Mouse (Mus musculus): ENCODE data around the gene Timm44. TPM values are rescaled to one million over a fixed set of nuclear protein-coding genes. Genes with fewer than 3 reads are reported as not detected.

Timm44 gene
- 43.6 and 51.9 TPM in 2 replicates for polyA plus RNA-seq (2015; fragmentation: Nextera tagmentation; extraction: Ambion mirVana)

DNA sequence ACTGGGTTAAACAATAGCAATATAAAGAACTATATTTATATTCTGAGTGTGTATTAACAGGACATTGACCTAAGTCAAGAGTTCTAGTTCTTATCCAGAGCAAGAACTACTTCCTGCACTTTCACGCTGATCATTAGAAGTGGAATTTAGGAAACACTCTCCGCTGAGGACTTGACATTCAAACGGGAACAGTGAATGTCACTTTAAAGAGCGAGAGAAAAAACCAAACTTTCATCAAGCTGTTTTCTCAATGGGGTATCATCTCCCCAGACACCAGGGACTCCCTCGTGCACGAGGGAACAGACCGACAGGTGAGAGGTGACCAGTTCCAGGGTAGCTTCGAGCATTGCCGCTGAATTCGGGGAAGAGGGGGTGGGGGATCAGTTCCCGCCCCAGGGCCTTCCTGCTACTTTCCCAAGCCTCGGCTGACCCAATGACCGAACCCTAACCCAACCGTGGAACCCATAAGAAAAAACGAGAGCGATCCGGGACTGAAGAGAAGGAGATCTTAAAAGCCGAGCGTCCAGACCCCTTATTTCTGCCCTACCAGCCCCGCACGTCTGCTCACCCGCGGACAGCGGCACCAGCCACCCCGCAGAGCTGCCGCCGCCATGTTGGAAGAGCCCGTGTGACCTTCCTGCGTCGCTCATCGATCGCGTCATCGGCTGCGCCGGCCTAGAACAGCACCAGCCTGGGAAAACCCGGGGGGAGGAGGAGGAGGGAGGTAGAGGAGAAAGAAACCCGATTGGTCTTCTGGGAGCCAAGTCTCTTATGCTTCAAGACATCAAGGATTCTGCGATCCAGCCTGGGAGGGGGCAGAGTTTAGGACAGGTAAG is at the start of gene Timm44:
Gene Timm44, minus strand, starts transcription at position 639 of the 836 bp plus-strand sequence.
- peaks cover 9% of the 10 kb centered on the region for H3K4me1 ChIP-seq (ENCODE audit: control insufficient read depth, insufficient read depth, low read depth, low read length)
- peak within 1 kb of the TSS; percentile 76 for H3K4me3 ChIP-seq (ENCODE audit: low read length)

DNA sequence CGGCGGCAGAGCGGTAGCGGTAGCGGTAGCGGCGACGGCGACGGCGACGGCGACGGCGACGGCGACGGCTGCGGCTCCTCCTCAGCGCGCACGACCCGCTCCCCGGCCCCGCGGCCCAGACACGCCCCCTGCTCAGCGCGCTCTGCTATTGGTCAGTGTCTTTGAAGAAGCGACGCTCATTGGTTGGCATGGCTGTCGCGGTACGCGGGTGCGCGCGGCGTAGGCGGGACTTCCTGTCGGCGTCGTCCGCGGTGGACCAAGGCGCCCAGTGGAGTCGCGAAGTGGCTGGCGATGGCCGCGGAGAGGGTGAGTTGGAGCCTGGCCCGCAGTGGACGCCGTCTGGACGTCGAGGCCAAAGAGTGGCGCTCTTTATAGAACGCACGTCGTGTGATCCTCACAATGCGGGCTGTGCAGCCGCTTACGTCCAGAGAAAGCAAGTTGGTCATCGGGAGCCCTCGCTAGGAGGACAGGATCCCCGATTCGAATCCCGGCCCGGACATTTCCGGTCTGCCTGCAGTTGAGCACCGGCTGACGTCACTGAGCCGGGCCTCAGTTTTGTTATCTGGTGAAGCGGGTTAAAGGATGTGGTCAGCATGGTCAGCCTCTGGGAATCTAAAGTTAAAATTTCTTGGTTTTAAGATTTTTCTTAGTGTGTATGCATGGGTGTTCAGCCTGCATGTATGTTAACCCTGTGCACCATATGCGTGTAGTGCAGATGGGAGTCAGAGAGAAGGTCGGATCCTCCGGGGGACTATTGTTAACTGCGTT is 49.5 kb upstream of the Timm44 start, which contains the start of the genes Ccl25 and Elavl1:
Gene Ccl25, plus strand, starts transcription at position 228 of the 768 bp plus-strand sequence.
Gene Elavl1, minus strand, starts transcription at position 431 of the 768 bp plus-strand sequence.
- WGBS: under 1% methylated on average over 64 of the region's 78 CpGs
- peaks cover 3% of the 10 kb centered on the region; the same call in 1 of the 2 replicates for H3K36me3 ChIP-seq (ENCODE audit: control insufficient read depth, insufficient read depth, low read length)
- H3K9ac ChIP-seq (ENCODE audit: low read depth, low read length): peak within 1 kb of the TSS; percentile 99
- H3K4me3 ChIP-seq (ENCODE audit: low read length): peak within 1 kb of the TSS; percentile 97
- peaks cover 34% of the 10 kb centered on the region for H3K4me1 ChIP-seq (ENCODE audit: control insufficient read depth, insufficient read depth, low read depth, low read length)
- H3K27me3 ChIP-seq (replicated peaks; ENCODE audit: control insufficient read depth, insufficient read depth, low read length): no peaks in the 10 kb centered on the region
- ATAC-seq: peak; percentile 98
- peak within 1 kb of the TSS; percentile 91 for H3K27ac ChIP-seq (ENCODE audit: low read depth, low read length)
- peak within 1 kb of the TSS; percentile 83 for H3K4me2 ChIP-seq (ENCODE audit: low read length)
- H3K9me3 ChIP-seq (ENCODE audit: control insufficient read depth, low read length): no peaks in the 10 kb centered on the region

More for the DNA sequence above, at the start of gene Timm44:
- peaks cover 13% of the 10 kb centered on the region for H3K36me3 ChIP-seq (ENCODE audit: control insufficient read depth, insufficient read depth, low read length)
- peak within 1 kb of the TSS; percentile 84 for H3K9ac ChIP-seq (ENCODE audit: low read depth, low read length)
- peak within 1 kb of the TSS; percentile 82 for H3K27ac ChIP-seq (ENCODE audit: low read depth, low read length)
- under 1% methylated on average over 39 of the region's 39 CpGs for WGBS
- H3K4me2 ChIP-seq (ENCODE audit: low read length): peak within 1 kb of the TSS; percentile 75
- H3K27me3 ChIP-seq (replicated peaks; ENCODE audit: control insufficient read depth, insufficient read depth, low read length): no peaks in the 10 kb centered on the region
- ATAC-seq: peak; percentile 98
- no peaks in the 10 kb centered on the region for H3K9me3 ChIP-seq (ENCODE audit: control insufficient read depth, low read length)

DNA sequence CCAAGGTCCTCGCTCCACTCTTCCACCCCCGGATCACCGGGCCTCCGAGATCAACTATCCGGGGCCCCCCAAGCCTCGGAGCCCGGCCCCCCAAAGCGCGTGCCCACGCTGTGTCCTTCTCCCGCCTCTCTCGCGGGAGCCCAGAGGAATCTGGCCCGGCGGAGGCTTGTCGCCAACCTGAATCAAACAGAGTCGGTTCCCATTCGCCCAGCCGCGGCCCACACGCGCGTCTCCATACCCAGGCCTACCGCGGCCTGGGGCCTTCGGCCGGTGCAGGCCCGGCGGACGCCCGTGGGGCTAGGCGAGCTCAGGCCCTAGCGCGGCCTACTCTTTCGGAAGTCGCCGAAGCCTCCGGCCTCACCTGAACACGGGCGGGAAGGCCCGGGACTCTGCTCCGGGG is 48.8 kb upstream of the Timm44 start:
- peak; percentile 77 for ATAC-seq
- peaks cover 3% of the 10 kb centered on the region; the same call in 1 of the 2 replicates for H3K36me3 ChIP-seq (ENCODE audit: control insufficient read depth, insufficient read depth, low read length)
- H3K27me3 ChIP-seq (replicated peaks; ENCODE audit: control insufficient read depth, insufficient read depth, low read length): no peaks in the 10 kb centered on the region
- H3K4me2 ChIP-seq (ENCODE audit: low read length): peak overlapping the region; percentile 80
- peaks cover 34% of the 10 kb centered on the region for H3K4me1 ChIP-seq (ENCODE audit: control insufficient read depth, insufficient read depth, low read depth, low read length)
- H3K4me3 ChIP-seq (ENCODE audit: low read length): peak overlapping the region; percentile 97
- H3K27ac ChIP-seq (ENCODE audit: low read depth, low read length): peak overlapping the region; percentile 91
- H3K9me3 ChIP-seq (ENCODE audit: control insufficient read depth, low read length): no peaks in the 10 kb centered on the region
- H3K9ac ChIP-seq (ENCODE audit: low read depth, low read length): peak overlapping the region; percentile 99
- under 1% methylated on average over 42 of the region's 42 CpGs for WGBS

DNA sequence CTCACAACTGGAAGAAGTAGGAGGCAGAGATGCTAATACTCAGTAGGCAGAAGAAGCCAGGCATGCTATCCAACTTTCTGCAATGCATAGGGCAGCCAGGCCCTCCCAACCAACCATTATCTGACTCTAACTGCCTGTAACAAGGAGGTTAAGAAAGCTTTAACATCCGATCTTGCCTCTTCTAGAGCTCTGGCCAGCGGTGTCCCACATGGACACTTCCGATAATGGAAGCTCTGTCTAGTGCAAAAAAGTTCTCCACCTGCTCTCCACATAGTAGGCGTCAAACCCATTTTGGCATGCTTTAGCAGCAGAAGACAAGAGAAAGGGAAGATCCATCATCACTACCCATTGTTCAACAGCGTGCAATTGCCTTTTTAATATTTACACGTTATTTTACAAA is 48.2 kb upstream of the Timm44 start:
- no peak for ATAC-seq
- Histone ChIP-seq H3K4me2 (ENCODE audit: low read length) (peak overlapping the region; percentile 80), H3K27ac (ENCODE audit: low read depth, low read length) (no peak overlapping the region), H3K9me3 (ENCODE audit: control insufficient read depth, low read length) (no peaks in the 10 kb centered on the region), H3K4me3 (ENCODE audit: low read length) (peak overlapping the region; percentile 97), H3K36me3 (ENCODE audit: control insufficient read depth, insufficient read depth, low read length) (peaks cover 3% of the 10 kb centered on the region; the same call in 1 of the 2 replicates), H3K27me3 (replicated peaks; ENCODE audit: control insufficient read depth, insufficient read depth, low read length) (no peaks in the 10 kb centered on the region), H3K9ac (ENCODE audit: low read depth, low read length) (peak overlapping the region; percentile 99), H3K4me1 (ENCODE audit: control insufficient read depth, insufficient read depth, low read depth, low read length) (peaks cover 34% of the 10 kb centered on the region)
- 4% methylated on average over 6 of the region's 6 CpGs for WGBS

DNA sequence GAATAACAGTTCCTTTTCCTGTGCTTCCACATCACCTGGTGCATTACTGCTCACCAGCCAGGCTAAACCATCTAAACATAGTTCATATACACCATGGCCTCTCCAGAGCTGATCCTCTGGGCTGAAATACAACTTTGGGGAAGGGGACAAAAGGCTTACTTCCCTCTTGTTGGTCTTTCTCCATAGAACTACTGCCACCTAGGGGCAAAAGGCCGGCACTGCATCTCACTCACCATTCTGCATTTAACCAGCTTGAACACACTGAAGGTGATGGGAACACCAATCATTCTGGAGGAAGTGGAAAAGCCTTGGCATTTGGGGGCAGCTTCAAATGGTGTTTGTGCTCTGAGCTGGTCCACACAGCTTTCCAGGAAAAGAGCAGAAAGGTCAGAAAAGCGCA is 46.8 kb upstream of the Timm44 start:
- 20% methylated on average over 2 of the region's 2 CpGs for WGBS
- H3K4me2 ChIP-seq (ENCODE audit: low read length): 0 out of 2 replicates have a peak overlapping the region, but pooled peaks have one; percentile 7

DNA sequence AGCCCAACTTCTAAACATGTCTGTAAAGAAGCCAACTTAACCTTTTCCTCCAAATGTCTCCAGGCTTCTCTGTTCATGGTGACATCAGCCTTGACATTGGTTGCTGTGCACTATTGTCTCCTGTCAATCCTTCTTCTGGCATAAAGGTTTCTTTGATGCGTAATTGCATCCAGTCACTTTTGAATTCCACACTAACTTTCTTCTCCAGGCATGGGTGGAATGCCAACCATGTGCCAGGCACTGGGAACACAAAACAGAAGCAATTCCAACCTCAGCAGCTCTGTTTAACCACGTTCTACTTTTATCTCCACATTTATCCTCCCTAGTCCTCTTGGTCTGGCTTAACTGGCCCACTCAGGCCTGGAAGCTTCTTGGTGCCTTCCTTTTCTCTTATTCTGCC is 45.3 kb upstream of the Timm44 start:
- no peak overlapping the region for H3K27ac ChIP-seq (ENCODE audit: low read depth, low read length)
- H3K9ac ChIP-seq (ENCODE audit: low read depth, low read length): no peak overlapping the region
- no peak for ATAC-seq
- no peak overlapping the region for H3K4me2 ChIP-seq (ENCODE audit: low read length)
- 89% methylated on average over 2 of the region's 2 CpGs for WGBS
- peaks cover 3% of the 10 kb centered on the region; the same call in 1 of the 2 replicates for H3K36me3 ChIP-seq (ENCODE audit: control insufficient read depth, insufficient read depth, low read length)
- H3K4me3 ChIP-seq (ENCODE audit: low read length): no peak overlapping the region
- H3K9me3 ChIP-seq (ENCODE audit: control insufficient read depth, low read length): no peaks in the 10 kb centered on the region
- no peaks in the 10 kb centered on the region for H3K27me3 ChIP-seq (replicated peaks; ENCODE audit: control insufficient read depth, insufficient read depth, low read length)
- H3K4me1 ChIP-seq (ENCODE audit: control insufficient read depth, insufficient read depth, low read depth, low read length): peaks cover 30% of the 10 kb centered on the region

More for the DNA sequence above, 46.8 kb upstream of the Timm44 start:
- Histone ChIP-seq H3K9ac (ENCODE audit: low read depth, low read length) (no peak overlapping the region), H3K4me1 (ENCODE audit: control insufficient read depth, insufficient read depth, low read depth, low read length) (peaks cover 34% of the 10 kb centered on the region), H3K27ac (ENCODE audit: low read depth, low read length) (no peak overlapping the region), H3K9me3 (ENCODE audit: control insufficient read depth, low read length) (no peaks in the 10 kb centered on the region), H3K27me3 (replicated peaks; ENCODE audit: control insufficient read depth, insufficient read depth, low read length) (no peaks in the 10 kb centered on the region), H3K4me3 (ENCODE audit: low read length) (no peak overlapping the region), H3K36me3 (ENCODE audit: control insufficient read depth, insufficient read depth, low read length) (peaks cover 3% of the 10 kb centered on the region; the same call in 1 of the 2 replicates)
- no peak for ATAC-seq

DNA sequence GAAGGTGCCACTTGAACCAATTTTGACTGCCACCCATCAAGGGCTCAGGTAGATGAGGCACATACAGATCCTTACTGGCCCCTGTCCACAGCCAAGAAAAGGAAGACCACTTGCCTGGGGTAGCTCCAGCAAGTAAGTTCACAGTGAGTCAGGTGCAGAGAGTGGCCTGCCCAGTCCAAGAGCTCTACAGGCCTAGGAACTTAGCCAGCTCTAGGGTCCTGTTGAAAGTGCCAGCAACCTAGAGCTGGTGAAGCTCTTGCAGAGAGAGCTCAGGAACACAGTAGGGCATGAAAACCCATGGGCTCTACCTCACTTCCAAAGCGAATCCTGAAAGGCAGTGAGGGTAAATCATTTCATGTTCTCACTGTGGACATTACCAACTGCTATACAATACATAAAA is 44.7 kb upstream of the Timm44 start:
- Histone ChIP-seq H3K9me3 (ENCODE audit: control insufficient read depth, low read length) (no peaks in the 10 kb centered on the region), H3K27ac (ENCODE audit: low read depth, low read length) (no peak overlapping the region), H3K9ac (ENCODE audit: low read depth, low read length) (no peak overlapping the region), H3K36me3 (ENCODE audit: control insufficient read depth, insufficient read depth, low read length) (peaks cover 3% of the 10 kb centered on the region; the same call in 1 of the 2 replicates), H3K4me1 (ENCODE audit: control insufficient read depth, insufficient read depth, low read depth, low read length) (peaks cover 26% of the 10 kb centered on the region), H3K27me3 (replicated peaks; ENCODE audit: control insufficient read depth, insufficient read depth, low read length) (no peaks in the 10 kb centered on the region), H3K4me3 (ENCODE audit: low read length) (no peak overlapping the region), H3K4me2 (ENCODE audit: low read length) (no peak overlapping the region)
- 88% methylated on average over 1 of the region's 1 CpGs for WGBS
- no peak for ATAC-seq

DNA sequence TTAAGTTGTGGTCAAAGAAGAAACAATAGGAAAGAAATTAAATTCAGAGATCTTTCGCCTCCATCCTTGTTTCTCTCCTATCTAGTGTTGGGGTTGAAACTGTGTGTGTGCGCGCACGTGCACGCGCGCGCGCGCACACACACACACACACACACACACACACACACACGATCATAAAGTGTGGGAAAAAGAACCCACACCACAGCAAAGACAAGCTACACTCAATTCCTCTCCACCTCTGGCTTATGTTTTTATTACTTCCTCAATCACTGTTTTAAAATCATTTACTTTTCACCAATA is 43.8 kb upstream of the Timm44 start:
- H3K4me2 ChIP-seq (ENCODE audit: low read length): no peak overlapping the region

More for the DNA sequence above, 43.8 kb upstream of the Timm44 start:
- no peaks in the 10 kb centered on the region for H3K9me3 ChIP-seq (ENCODE audit: control insufficient read depth, low read length)
- peaks cover 26% of the 10 kb centered on the region for H3K4me1 ChIP-seq (ENCODE audit: control insufficient read depth, insufficient read depth, low read depth, low read length)
- no peak overlapping the region for H3K4me3 ChIP-seq (ENCODE audit: low read length)
- no peaks in the 10 kb centered on the region for H3K27me3 ChIP-seq (replicated peaks; ENCODE audit: control insufficient read depth, insufficient read depth, low read length)
- no peak for ATAC-seq
- peaks cover 3% of the 10 kb centered on the region; the same call in 1 of the 2 replicates for H3K36me3 ChIP-seq (ENCODE audit: control insufficient read depth, insufficient read depth, low read length)
- WGBS: 99% methylated on average over 11 of the region's 11 CpGs
- H3K9ac ChIP-seq (ENCODE audit: low read depth, low read length): no peak overlapping the region
- no peak overlapping the region for H3K27ac ChIP-seq (ENCODE audit: low read depth, low read length)

Measured in hindbrain, embryonic 16.5 days (tissue).